Mouse (Mus musculus) telencephalon, adult 2 months (tissue): ENCODE results near the gene Atad1.
"Not testable (repeated sequence)": the region's sequence is repeated elsewhere in the genome, so short reads cannot be mapped to it uniquely, and the experiment has no call there.

Experiments
- DNase-seq: peaks from one replicate; pipeline ENCODE4 v3.0.0-alpha.2; 2011; ENCODE audit warnings: low read depth, low spot score

Gene Atad1

DNA sequence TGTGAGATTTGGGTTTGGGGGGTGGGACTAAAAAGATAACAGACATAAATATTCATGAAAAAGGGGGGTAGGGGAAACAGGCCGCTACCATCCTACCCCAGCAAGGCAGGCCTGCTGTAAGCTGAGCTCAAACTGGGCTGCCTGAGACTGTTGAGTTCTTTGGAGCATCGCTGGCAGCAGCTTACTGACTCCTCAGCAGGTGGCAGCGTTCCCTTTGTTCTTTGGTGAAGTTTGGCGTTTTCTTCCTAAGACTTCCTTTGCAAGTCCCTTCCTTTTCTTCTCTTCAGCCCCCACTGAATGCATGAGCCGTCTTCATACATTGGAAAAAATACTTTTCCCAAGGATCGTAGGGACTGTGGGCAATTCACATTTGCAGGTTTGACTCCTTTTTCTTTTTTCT is 9.8 kb upstream of the Atad1 start:
- DNase-seq, result peak; percentile 62

DNA sequence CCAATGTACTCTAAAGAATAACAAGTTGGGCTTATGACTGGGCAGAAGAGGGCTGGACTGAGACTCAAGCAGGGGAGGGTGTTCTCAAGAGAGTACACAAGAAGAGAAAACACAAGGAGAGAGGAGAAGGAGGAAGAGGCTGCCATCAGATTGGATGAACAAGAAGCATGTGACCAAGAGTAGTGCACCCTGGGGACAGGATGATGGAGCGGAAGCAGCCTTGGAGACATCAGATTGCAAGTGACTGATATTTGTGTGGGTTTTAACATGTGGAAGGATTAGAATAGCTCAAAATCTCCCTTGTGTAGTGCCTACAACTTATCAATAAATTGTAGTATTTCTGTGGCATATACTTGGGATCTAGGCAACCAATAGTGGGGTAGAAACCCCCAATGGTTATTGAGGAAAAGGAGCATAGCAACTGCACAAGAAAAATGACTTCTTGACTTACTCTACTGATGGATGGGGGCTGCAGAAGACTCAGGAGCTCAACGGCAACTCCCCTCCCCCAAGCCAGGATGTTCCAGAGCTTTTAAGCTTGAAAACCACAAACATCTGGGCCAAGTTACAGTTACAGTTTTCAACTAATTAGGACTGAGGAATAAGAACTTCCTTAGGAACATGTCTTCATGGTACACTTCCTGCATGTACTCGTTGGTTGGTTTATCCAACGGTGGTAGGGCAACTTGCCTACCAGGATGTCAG is 1.2 kb upstream of the Atad1 start:
- no peak for DNase-seq

DNA sequence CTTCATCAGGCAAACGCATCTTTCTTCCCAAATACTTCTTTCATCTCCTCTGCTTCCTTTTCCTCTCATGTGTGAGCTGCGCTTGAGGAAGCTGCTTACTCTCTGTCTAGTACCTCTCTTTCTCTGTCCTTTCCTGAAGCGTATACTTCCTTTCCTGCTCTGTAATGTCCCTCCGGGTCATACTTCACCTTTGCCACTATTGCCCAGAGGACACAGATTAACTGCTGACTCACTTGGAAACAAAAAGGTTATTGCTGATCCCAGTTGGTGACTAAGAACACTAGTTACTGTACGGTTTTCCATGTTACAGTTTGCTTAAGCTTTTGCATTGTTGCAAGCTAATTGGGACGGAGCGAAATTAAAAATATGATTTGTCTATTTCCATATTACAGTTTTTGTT is 1.7 kb downstream of the Atad1 start:
- no peak for DNase-seq

DNA sequence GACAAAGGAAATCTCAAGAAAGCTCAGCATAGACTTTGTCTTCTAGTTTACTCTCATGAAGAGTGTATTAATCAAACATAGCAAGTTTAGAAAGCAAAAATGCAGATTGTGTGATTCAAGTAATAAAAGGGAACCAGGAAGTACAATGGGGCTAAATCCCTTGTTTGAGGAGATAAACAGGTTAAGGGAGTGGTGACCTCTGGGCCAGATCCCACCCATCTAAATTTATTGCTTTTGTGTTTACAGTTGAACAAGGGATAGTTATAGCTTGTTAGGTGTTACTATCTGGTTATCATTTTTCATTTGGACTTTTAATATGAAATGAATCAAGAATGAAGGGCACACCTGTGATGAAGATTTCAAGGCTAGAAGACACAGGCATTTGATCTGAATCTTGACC is 6.7 kb downstream of the Atad1 start:
- DNase-seq, result no peak

DNA sequence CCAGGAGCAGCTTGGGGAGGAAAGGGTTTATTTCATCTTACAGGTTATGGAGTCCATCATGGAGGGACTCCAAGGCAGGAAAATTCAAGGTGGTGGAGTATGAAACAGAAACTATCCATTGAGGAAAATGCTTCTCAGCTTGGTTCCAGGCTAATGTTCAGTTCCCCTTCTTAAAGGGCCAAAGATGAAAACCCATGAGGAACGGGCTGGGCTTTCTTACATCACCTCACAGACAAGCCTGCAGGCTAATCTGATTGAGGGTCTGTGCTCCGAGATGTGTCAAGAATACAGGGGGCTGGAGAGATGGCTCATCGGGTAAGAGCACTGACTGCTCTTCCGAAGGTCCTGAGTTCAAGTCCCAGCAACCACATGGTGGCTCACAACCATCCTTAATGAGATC is 9.8 kb downstream of the Atad1 start:
- no peak for DNase-seq

DNA sequence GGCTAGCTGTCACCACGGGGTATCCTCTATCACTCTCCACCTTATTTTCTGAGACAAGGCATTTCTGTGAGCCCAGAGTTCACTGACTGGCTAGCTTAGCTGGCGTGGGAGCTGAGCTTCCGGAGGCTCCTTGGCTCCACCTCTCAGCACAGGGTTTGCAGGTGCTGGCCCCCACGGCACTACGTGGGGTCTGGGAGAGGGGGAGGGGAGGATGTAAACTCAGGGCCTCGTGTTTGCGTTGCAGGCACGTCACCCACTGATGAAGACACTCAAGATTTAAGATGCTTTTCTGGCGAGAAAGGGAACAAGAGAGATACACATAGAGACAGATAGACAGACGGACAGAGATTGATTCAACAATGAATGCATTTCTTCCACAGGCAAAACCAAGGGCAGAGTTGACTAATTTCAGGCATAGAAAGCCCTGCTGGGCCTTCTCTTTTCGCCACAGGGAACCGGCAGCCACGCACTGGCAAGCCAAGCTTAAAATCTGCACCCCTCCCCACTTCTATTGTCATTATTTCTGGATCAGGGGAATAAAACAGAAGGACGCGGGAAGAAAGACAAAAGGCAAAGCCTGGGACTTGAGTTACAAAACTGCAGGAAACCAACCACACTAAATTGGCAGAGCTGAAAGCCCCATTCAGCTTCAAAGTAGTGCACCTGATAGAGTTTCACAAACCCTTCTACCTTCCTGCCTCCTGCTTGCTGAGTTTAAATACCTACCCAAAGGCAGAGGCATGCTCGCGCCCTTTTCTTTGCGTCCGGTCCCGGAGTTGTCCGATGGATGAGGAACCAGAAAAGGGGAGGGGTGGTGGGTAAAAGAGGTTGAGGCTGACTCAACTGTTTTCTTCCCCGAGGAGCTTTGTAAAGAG is 12.9 kb downstream of the Atad1 start:
- no peak for DNase-seq

DNA sequence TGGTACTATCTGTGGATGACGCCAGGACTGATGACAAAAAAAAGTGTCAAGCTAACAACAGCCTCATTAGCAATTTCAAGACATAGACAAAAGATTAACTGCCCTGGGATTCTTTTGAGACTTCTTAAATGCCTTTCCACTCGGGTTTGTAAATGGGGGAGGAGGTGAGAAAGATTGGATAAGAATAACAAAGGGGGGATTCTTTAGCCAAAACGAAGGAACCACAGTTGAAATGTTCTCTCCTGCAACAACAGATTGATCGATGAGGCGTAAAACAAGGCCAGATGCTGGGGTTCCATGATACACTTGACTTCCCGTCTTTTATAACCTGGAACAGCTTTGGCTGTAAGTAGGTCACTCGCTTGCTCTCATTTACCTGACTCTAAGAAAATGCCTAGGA is 15.8 kb downstream of the Atad1 start:
- DNase-seq, result no peak

DNA sequence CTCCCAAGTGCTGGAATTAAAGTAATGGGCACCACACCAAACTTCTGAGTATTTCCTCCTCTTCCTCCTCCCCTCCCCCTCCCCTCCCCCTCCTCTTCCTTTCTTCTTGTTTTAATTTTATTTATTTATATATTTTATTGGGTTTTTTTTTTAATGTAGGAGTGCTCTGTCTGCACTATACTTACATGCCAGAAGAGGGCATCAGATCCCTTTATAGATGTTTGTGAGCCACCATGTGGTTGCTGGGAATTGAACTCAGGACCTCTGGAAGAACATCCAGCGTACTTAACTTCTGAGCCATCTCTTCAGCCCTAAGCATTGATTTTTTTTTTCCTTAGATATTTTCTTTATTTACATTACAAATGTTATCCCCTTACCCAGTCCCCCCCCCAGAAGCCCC is 19.3 kb downstream of the Atad1 start:
- no peak for DNase-seq

DNA sequence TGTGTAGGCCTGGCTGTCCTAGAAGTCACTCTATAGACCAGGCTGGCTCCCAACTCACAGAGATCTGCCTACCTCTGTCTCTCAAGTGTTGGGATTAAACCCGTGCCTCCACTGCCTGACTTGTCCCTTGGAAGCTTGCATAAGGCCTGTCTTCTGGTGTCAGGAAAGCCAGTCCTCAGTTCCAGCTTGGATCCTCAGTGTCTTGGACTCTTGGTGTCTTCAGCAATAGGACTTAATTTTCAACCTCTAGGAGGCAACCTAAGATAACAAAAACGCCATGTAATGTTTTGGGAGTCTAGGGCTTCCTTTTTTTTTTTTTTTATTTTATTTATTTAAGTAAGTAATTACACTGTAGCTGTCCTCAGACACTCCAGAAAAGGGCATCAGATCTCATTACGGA is 22.0 kb downstream of the Atad1 start:
- no peak for DNase-seq

DNA sequence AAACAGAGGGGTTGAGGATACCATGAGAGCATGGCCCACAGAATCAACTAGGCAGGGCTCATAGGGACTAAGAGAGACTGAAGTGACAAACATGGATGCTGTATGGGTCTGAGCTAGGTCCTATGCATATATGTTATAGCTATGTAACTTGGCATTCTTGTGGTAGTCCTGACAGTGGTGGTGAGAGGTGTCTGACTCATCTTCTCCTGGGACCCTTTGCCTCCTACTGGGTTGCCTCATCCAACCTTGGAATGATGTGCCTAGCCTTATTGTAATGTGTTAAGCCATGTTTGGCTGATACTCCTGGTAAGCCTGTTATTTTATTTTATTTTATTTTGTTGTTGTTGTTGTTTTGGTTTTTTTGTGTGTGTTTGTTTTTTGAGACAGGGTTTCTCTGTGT is 23.9 kb downstream of the Atad1 start:
- DNase-seq, result no peak

DNA sequence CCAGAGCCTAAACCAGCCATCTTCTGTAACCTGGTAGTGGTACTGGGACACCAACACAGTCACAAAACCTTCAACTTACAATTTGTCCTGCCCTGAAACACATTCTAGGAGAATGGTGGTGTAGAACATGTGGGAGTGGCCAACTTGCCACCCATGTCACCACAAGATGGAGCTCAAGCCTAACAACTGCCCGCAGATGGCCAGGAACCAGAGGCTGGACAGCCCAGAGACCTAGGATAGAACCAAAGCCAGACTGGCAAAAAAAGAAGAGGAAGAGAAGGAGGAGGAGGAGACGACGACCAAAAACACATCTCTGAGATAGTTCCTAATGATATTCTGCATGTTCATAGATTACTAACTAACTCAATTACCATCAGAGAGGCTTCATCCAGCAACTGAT is 24.4 kb downstream of the Atad1 start:
- peak; percentile 44 for DNase-seq

DNA sequence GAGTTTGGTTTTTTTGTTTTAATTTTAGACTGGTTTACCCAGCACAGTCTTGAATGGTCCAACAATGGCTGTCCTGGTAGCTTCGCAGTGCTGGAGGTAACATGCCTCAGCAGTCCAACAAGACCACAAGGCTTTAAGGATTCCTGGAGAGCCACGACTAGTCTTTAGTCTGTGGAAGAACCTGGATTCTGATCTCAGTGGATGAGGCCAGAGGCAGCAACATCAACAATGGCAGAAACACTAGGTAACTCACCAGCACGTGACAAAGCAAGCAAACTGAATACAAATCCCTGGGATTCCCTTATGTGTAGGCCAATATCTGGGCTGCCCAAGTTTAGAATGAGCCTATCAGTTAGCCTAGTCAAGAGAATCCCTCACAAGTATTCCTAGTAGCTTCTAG is 26.1 kb downstream of the Atad1 start:
- no peak for DNase-seq

DNA sequence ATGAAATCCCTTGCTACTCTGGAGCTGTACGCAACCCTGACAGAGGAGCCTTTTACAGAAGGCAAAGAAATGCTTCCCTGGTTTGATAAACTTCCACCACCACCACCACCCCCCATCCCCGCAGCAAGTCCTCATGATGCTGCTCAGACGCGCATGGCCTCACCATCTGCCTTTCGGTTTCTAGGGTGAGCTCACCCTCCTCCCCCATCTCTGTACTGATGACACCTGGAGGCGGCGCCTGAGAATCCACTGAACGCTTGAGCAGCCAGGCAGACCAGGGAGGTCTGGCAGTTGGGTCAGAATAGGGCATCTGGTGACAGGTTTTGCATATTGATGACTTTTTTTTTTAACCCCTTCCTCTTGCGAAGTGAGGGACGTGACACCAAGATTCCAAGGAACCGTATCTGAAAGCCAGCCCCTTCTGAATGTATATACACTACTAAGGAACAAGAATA is 27.0 kb downstream of the Atad1 start:
- DNase-seq, result peak; percentile 81

DNA sequence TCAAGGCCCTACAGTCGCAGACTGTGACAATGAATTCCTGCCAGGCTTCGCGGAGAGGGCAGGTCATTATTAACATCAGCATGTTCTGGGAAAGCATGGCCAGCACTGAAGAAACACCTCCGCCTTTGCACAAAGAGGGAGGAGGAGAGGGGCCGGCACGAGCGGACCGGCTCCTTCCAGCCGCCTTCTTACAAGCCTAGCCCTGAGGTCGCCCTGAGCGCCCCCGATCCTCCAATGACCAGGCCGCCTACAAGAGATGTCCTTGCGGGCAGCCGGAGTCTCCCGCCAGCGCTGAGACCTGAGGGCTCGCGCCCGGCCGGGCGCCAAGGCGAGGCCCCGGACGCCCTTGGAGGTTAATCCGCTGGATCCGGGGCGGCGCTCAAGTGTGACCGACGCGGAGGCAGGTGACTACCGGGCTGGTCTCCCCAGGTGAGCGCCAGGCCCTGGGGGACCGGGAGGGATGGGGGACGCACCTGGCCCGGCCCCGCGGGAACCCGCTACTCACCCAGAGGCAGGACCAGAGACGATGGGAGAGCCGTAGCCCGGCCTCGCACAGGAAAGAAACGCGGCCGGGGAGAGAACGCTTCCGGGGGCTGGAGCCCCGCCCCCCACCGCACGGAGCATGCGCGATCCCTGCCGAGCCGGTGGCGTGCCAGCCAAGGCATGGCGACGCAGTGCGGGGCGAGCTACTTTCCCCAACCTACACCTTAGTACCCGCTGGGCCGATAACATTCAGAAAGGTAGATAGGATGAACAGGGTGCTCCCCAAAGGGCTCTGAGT is 27.6 kb downstream of the Atad1 start:
- DNase-seq, result peak; percentile 64

DNA sequence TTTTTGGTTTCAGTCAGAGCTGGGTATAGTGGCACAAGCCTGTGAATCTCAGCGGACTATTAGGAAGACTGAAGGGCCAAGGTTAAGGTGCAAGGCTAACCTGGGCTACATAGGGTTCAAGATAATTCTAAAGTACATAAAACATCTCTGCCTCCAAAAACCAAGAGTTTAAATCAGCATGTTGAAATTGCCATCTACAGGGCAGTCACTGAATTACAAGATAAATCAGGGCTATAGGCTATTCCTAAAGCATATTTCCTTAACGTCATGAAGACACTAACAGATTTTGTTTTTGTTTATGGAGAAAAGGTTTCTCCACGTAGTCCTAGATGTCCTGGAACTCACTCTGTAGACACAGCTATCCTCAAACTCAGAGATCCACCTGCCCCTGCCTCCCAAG is 29.3 kb downstream of the Atad1 start:
- no peak for DNase-seq

DNA sequence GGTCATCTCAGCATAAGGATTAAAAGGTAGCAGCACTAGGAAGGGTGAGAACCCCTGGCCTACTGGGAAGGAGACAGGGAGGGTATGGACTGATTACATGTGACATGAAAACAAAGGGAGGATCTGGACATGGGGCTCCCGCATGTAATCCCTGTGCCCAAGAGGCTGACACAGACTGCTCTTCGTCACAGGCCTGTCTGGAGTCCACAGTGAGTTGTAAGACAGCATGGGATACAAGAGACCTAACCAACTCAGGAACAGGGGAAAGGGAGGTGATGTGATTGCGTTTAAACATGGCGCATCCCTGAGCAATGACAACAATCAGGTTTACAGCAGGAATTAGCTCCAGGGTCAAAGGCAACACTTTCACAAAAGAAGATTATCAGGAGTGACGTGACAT is 30.6 kb downstream of the Atad1 start:
- no peak for DNase-seq

DNA sequence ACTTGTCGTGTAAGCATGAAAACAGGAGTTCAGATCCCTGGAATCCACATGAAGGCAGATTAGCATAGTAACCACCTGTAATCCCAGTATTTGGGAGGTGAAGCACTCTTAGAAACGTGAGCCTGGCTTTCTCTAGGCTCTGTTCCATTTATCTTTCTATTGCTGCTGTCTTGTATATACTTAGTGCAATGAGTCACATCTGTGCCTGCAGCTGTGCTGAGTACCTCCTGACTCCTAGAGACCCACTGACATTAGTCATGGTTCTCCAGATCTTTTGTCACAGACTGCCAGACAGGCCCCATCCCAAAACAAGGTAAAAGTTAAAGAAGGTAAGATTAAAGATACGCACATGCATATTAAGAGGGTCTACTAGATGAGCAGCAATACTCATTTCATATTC is 37.4 kb downstream of the Atad1 start:
- DNase-seq, result no peak

DNA sequence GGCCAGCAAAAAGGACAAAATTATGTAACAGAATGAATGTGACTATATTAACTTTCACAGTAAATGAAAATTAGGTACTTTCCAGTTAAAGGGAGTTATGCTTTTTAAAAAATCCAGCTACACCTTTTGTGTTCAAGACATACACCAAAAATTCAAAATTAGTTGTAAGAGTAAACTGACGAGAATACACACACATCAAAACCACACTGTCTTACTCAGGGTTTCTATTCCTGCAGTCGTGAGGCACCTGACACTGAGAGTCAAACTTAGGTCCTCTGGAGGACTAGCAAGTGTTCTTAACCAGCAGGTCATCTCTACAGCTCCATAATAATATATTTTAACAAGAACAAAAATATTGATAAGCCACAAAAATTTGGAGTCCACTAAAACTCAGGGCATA is 42.9 kb downstream of the Atad1 start:
- no peak for DNase-seq

DNA sequence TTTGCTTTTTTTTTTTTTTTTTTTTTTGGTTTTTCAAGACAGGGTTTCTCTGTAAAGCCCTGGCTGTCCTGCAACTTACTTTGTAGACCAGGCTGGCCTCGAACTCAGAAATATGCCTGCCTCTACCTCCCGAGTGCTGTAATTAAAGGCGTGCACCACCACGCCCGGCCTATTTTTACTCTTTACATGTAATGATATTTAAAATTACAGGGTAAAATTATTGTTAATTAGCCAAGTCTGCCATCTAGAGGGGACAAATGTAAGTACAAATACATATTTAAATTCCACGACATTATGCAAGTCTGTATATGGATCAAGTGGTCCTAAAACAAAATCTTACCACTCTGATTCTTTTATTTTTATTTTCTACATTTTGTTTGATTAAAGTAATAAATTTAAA is 49.9 kb downstream of the Atad1 start:
- peak; percentile 38 for DNase-seq

DNA sequence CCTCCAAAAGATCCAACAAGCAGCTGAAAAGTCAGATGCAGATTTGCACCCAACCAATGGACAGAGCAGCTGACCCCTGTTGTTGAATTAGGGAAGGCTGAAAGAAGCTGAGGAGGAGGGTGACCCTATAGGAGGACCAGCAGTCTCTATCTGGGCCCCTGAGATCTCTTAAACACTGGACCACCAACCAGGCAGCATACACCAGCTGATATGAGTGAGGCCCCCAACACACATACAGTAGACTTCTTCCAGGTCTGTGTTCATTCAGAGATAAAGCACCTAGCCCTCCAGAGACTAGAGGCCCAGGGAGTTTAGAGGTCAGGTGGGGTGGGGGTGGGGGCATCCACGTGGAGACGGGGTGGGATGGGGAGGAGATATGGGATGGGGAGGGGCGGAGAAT is 51.4 kb downstream of the Atad1 start:
- DNase-seq, result not testable (repeated sequence)

DNA sequence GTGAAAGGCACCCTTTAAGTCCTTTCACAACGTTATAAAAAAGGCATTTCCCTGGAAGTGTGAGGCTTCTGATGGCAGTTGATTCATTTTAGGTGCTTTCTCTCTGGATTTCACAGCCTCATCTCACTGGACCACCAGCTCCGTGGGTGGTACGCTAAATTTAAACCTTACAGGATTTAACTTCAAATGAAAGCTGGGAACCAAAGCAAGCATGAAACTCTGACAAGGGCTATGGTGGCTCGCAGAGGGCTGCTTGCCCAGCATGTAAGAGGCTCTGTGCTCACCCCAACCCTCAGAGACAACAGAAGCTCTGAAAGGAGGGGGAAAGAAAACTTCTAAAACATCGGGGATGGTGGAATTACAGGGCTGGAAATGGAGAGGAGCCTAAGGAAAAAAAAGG is 51.9 kb downstream of the Atad1 start:
- peak; percentile 63 for DNase-seq

DNA sequence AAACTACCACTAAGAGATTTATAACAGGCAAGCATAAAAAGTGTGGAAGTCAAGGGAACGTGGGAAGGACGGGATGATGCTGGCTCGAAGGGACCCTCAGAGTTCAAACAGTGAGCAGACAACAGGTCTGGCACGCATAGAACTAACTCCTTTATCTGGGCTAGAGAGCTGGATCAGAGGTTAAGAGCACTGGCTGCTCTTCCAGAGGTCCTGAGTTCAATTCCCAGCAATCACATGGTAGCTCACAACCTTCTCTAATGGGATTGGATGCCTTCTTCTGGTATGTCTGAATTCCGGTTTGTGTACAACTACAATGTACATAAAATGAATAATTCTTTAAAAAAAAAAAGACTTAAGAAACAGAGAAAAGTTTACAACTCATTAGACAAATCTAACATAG is 56.5 kb downstream of the Atad1 start:
- no peak for DNase-seq
